Mouse (Mus musculus) midbrain, postnatal 0 days (tissue): Measurements from ENCODE around the gene Anxa2. TPM values are rescaled to one million over a fixed set of nuclear protein-coding genes. Genes with fewer than 3 reads are reported as not detected.

Experiments used
- ATAC-seq: fragments of 200-750 bp; cut with Nextera tagmentation; 2 replicates; pipeline ENCODE4 v1.8.0; 2017; ENCODE audit warnings: moderate number of reproducible peaks, mild to moderate bottlenecking, moderate TSS enrichment, moderate library complexity; ENCODE audit not compliant: low FRiP score
- DNase-seq: peaks from one replicate; pipeline ENCODE4 v3.0.0-alpha.2; 2015; ENCODE audit warnings: low spot score
- H3K27ac ChIP-seq: fragments of 300-500 bp; sonication (generic); 2 replicates; pipeline ENCODE4 v1.5.1; 2014; ENCODE audit warnings: low read depth, mild to moderate bottlenecking, low read length, mixed read lengths
- H3K27me3 ChIP-seq: fragments of 300-500 bp; sonication (generic); 2 replicates; pipeline ENCODE4 v1.6.1; 2014; ENCODE audit warnings: low read length, control low read depth, mixed read lengths; ENCODE audit not compliant: insufficient read depth
- H3K36me3 ChIP-seq: fragments of 300-500 bp; sonication (generic); 2 replicates; pipeline ENCODE4 v1.6.1; 2014; ENCODE audit warnings: low read length, control low read depth, mixed read lengths; ENCODE audit not compliant: insufficient read depth
- H3K4me1 ChIP-seq: fragments of 300-500 bp; sonication (generic); 2 replicates; pipeline ENCODE4 v1.6.1; 2014; ENCODE audit warnings: mild to moderate bottlenecking, control low read depth, antibody characterized with exemption, low read length, mixed read lengths; ENCODE audit not compliant: insufficient read depth
- H3K4me2 ChIP-seq: fragments of 300-500 bp; sonication (generic); 2 replicates; pipeline ENCODE4 v1.6.1; 2014; ENCODE audit warnings: low read depth, mild to moderate bottlenecking, low read length, mixed read lengths; ENCODE audit not compliant: poor library complexity, severe bottlenecking
- H3K4me3 ChIP-seq: fragments of 300-500 bp; sonication (generic); 2 replicates; pipeline ENCODE4 v1.5.1; 2014; ENCODE audit warnings: low read depth, mild to moderate bottlenecking, low read length, moderate library complexity
- H3K9ac ChIP-seq: fragments of 300-500 bp; sonication (generic); replicated peaks from 2 replicates; pipeline ENCODE4 v1.6.1; 2014; ENCODE audit warnings: mild to moderate bottlenecking, low read length, moderate library complexity, mixed read lengths; ENCODE audit not compliant: poor library complexity, severe bottlenecking
- H3K9me3 ChIP-seq: fragments of 300-500 bp; sonication (generic); 2 replicates; pipeline ENCODE4 v1.6.1; 2016; ENCODE audit warnings: low read length, control low read depth
- CTCF ChIP-seq: IDR thresholded peaks from 2 replicates; pipeline ENCODE4 v1.5.1; 2016; ENCODE audit warnings: antibody characterized with exemption, mild to moderate bottlenecking
- WGBS: fragments of 180-500 bp; shearing (Covaris S2); extraction: QIAGEN DNeasy Blood & Tissue Kit; methylation state at CpG from one replicate; pipeline ENCODE4 v1.1.7; 2014; 5-methylcytosine and 5-hydroxymethylcytosine counted together
- polyA plus RNA-seq: library from polyadenylated mRNA; unstranded; fragments of >200 nt; fragmentation: Nextera tagmentation; extraction: Ambion mirVana; gene quantifications from 2 replicates; pipeline ENCODE4 v1.2.1, GENCODE M21; 2015
- total RNA-seq: library from RNA; depleted of rRNA; stranded (reverse); fragments of >200 nt; gene quantifications from 2 replicates; pipeline ENCODE4 v1.2.3, GENCODE M21; 2014

The Anxa2 gene
- total and polyA plus RNA-seq, 2 experiments from 2014 or later: 68.4 to 69.2 TPM

DNA sequence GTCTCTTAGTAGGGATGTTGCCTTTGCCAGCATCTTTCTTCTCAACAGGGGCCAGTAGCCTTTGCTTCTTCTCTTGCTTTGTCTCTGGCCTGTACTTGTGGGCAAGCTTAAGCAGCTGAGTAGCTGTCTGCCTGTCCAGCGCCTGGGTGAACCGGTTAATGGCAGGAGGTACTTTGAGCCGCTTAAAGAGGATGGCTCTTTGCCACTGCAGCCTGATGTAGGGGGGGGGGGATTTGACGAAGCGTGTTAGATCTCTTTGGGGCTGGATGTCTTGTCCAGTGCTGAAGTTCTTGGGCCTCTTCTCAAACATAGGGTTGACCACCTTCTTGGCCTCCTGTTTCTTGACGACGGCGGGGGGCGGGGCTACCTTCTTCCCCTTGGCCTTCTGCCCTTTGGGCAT, 2.8 kb upstream of the Anxa2 start:
- no peak overlapping the region for H3K4me2 ChIP-seq
- no peak for TF ChIP-seq CTCF
- H3K36me3 ChIP-seq: no peaks in the 10 kb centered on the region
- no peak overlapping the region for H3K9ac ChIP-seq
- H3K27ac ChIP-seq: no peak overlapping the region
- H3K9me3 ChIP-seq: no peaks in the 10 kb centered on the region
- peaks cover 12% of the 10 kb centered on the region for H3K27me3 ChIP-seq
- H3K4me3 ChIP-seq: no peak overlapping the region
- no peak for ATAC-seq
- WGBS: 81% methylated on average over 9 of the region's 9 CpGs
- DNase-seq: no peak
- peaks cover 5% of the 10 kb centered on the region; the same call in 1 of the 2 replicates for H3K4me1 ChIP-seq

GRCm38 (mm10) chr9:69451886-69452810, 1.3 kb upstream of the Anxa2 start:
- H3K27me3 ChIP-seq: peaks cover 14% of the 10 kb centered on the region
- H3K4me1 ChIP-seq: peaks cover 5% of the 10 kb centered on the region; the same call in 1 of the 2 replicates
- no peaks in the 10 kb centered on the region for H3K9me3 ChIP-seq
- WGBS: 95% methylated on average over 10 of the region's 10 CpGs
- no peak overlapping the region for H3K27ac ChIP-seq
- H3K4me2 ChIP-seq: no peak overlapping the region
- no peak overlapping the region for H3K4me3 ChIP-seq
- no peak overlapping the region for H3K9ac ChIP-seq
- TF ChIP-seq CTCF: no peak
- ATAC-seq: no peak
- DNase-seq: no peak
- H3K36me3 ChIP-seq: no peaks in the 10 kb centered on the region

DNA sequence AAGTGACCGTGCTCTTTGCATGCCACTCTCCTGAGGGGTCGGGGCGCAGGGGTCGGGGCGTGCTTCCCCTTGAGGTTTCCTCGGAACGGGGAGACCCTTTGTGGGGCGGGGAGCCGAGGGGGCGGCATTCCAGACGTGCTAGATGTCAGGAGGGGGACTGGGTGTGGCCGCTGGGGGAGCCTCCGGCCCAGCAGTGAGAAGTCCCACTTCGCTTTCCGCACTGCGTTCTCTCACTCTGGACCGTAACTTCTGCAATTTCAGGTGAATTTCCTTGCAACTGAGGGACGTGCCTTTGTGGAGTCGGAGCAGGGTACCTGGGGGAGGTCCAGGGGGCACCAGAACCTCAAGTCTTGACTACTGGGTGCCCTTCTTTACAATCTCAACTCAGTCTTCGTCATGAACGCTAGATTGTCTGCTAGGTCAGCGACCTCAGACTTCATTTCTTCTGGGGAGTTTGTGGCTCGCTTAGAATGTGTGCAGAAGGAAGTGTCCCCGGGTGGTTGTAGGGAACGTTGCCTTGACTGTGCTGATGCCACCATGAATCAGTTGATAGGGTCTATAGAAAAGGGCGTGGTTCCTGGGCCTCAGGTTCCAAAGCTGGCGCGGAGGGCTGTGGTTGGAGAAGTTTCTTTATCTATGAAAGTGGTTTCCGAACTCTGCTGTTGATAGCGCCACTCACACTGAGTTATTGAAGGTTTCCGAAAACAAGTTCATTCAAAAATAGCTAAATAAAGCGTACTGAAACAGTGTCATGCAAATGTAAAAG, 664 bp downstream of the Anxa2 start:
- ATAC-seq: no peak
- H3K9ac ChIP-seq: 0 out of 2 replicates have a peak overlapping the region, but pooled peaks have one; percentile 2
- H3K36me3 ChIP-seq: no peaks in the 10 kb centered on the region
- H3K4me1 ChIP-seq: peaks cover 7% of the 10 kb centered on the region; the same call in 1 of the 2 replicates
- H3K9me3 ChIP-seq: no peaks in the 10 kb centered on the region
- H3K4me3 ChIP-seq: peak overlapping the region; percentile 39
- peaks cover 14% of the 10 kb centered on the region for H3K27me3 ChIP-seq
- TF ChIP-seq CTCF: no peak
- WGBS: 10% methylated on average over 30 of the region's 32 CpGs
- DNase-seq: no peak
- peak overlapping the region; percentile 60 for H3K4me2 ChIP-seq
- H3K27ac ChIP-seq: no peak overlapping the region; the same call in 1 of the 2 replicates

DNA sequence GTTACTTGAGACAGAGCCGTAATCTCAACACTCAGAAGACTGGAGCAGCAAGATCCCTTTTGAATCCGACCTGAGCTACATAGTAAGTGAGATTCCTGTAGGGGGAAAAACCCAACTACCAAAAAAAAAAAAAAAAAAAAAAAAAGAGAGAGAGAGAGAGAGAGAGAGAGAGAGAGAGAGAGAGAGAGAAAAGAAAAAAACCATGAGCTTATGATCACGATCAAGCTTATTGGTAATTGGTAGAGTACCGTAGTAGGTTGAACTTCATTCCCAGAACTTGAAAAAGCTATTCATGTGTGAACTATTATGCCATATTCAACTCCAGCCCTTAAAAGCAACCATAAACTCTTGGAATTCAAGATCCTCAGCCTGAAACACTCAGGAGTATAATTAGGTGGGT, 1.3 kb downstream of the Anxa2 start:
- WGBS: 65% methylated on average over 4 of the region's 4 CpGs
- Histone ChIP-seq H3K9me3 (no peaks in the 10 kb centered on the region), H3K36me3 (no peaks in the 10 kb centered on the region), H3K4me2 (peak overlapping the region; percentile 60), H3K27ac (no peak overlapping the region), H3K9ac (no peak overlapping the region), H3K4me1 (peaks cover 9% of the 10 kb centered on the region; the same call in 1 of the 2 replicates), H3K27me3 (peaks cover 14% of the 10 kb centered on the region), H3K4me3 (peak overlapping the region; percentile 39; the same call in 1 of the 2 replicates)
- no peak for ATAC-seq
- no peak for TF ChIP-seq CTCF
- DNase-seq: no peak

GRCm38 (mm10) chr9:69455391-69455790, 2.0 kb downstream of the Anxa2 start:
- no peak overlapping the region for H3K27ac ChIP-seq
- H3K9ac ChIP-seq: no peak overlapping the region
- no peak overlapping the region for H3K4me3 ChIP-seq
- ATAC-seq (no peak), DNase-seq (no peak)
- peaks cover 9% of the 10 kb centered on the region; the same call in 1 of the 2 replicates for H3K4me1 ChIP-seq
- no peaks in the 10 kb centered on the region for H3K36me3 ChIP-seq
- H3K9me3 ChIP-seq: no peaks in the 10 kb centered on the region
- peak overlapping the region; percentile 7; the same call in 1 of the 2 replicates for H3K4me2 ChIP-seq
- 69% methylated on average over 4 of the region's 4 CpGs for WGBS
- peaks cover 14% of the 10 kb centered on the region for H3K27me3 ChIP-seq
- no peak for TF ChIP-seq CTCF
